Mouse (Mus musculus) stomach, postnatal 0 days (tissue): Measurements from ENCODE around the gene Scyl3. TPM values are rescaled to one million over a fixed set of nuclear protein-coding genes. Genes with fewer than 3 reads are reported as not detected.

ENCODE experiments used
- ATAC-seq: fragments of 200-750 bp; cut with Nextera tagmentation; 2 replicates; pipeline ENCODE4 v1.8.0; 2017; ENCODE audit not compliant: low FRiP score, low TSS enrichment
- DNase-seq: peaks from one replicate; pipeline ENCODE4 v3.0.0-alpha.2; 2016; ENCODE audit warnings: low spot score
- H3K27ac ChIP-seq: fragments of 300-500 bp; sonication (generic); replicated peaks from 2 replicates; pipeline ENCODE4 v1.5.1; 2014; ENCODE audit warnings: mild to moderate bottlenecking, control low read depth
- H3K27me3 ChIP-seq: fragments of 300-500 bp; sonication (generic); 2 replicates; pipeline ENCODE4 v1.6.1; 2014; ENCODE audit warnings: low read length; ENCODE audit not compliant: control insufficient read depth, insufficient read depth
- H3K36me3 ChIP-seq: fragments of 300-500 bp; sonication (generic); 2 replicates; pipeline ENCODE4 v1.6.1; 2014; ENCODE audit warnings: low read length, mixed read lengths; ENCODE audit not compliant: control insufficient read depth, insufficient read depth
- H3K4me1 ChIP-seq: fragments of 300-500 bp; sonication (generic); replicated peaks from 2 replicates; pipeline ENCODE4 v1.6.1; 2014; ENCODE audit warnings: antibody characterized with exemption; ENCODE audit not compliant: control insufficient read depth, insufficient read depth
- H3K4me2 ChIP-seq: fragments of 300-500 bp; sonication (generic); replicated peaks from 2 replicates; pipeline ENCODE4 v1.6.1; 2014; ENCODE audit warnings: low read depth, mild to moderate bottlenecking, control low read depth, moderate library complexity
- H3K4me3 ChIP-seq: fragments of 300-500 bp; sonication (generic); 2 replicates; pipeline ENCODE4 v1.5.1; 2014; ENCODE audit warnings: low read depth, low read length, control low read depth
- H3K9ac ChIP-seq: fragments of 300-500 bp; sonication (generic); 2 replicates; pipeline ENCODE4 v1.6.1; 2014; ENCODE audit warnings: mild to moderate bottlenecking, low read length, control low read depth, mixed read lengths
- H3K9me3 ChIP-seq: fragments of 300-500 bp; sonication (generic); 2 replicates; pipeline ENCODE4 v1.6.1; 2016; ENCODE audit warnings: low read length; ENCODE audit not compliant: control insufficient read depth
- CTCF ChIP-seq: IDR thresholded peaks from 2 replicates; pipeline ENCODE4 v1.5.1; 2016; ENCODE audit warnings: antibody characterized with exemption, low read depth, mild to moderate bottlenecking, moderate library complexity
- EP300 ChIP-seq: optimal IDR thresholded peaks from 2 replicates; pipeline ENCODE3; 2016; ENCODE audit warnings: antibody characterized with exemption
- WGBS: fragments of 180-500 bp; shearing (Covaris S2); extraction: QIAGEN DNeasy Blood & Tissue Kit; methylation state at CpG from one replicate; pipeline ENCODE4 v1.1.7; 2014; 5-methylcytosine and 5-hydroxymethylcytosine counted together
- polyA plus RNA-seq: library from polyadenylated mRNA; unstranded; fragments of >200 nt; fragmentation: Nextera tagmentation; extraction: Ambion mirVana; gene quantifications from 2 replicates; pipeline ENCODE4 v1.2.1, GENCODE M21; 2015

Gene Scyl3
- polyA plus RNA-seq, 1 experiment from 2014 or later = 10.6 TPM

GRCm38 (mm10) chr1:163974471-163974870 is 45.6 kb downstream of the Scyl3 start:
- WGBS = 26% methylated on average over 1 of the region's 1 CpGs
- H3K27ac ChIP-seq = no peak overlapping the region
- no peaks in the 10 kb centered on the region for H3K9me3 ChIP-seq
- no peaks in the 10 kb centered on the region for H3K4me1 ChIP-seq
- ATAC-seq (peak; percentile 38; the same call in 1 of the 2 replicates), DNase-seq (no peak)
- no peak overlapping the region for H3K4me2 ChIP-seq
- no peaks in the 10 kb centered on the region for H3K27me3 ChIP-seq
- H3K36me3 ChIP-seq = peaks cover 5% of the 10 kb centered on the region; the same call in 1 of the 2 replicates
- no peak overlapping the region for H3K4me3 ChIP-seq
- no peak overlapping the region for H3K9ac ChIP-seq
- TF ChIP-seq CTCF (no peak), EP300 (no peak)

GRCm38 (mm10) chr1:163975088-163975487 is 46.2 kb downstream of the Scyl3 start:
- Histone ChIP-seq H3K9ac (no peak overlapping the region), H3K27ac (no peak overlapping the region), H3K36me3 (peaks cover 5% of the 10 kb centered on the region; the same call in 1 of the 2 replicates), H3K9me3 (no peaks in the 10 kb centered on the region), H3K27me3 (no peaks in the 10 kb centered on the region), H3K4me2 (no peak overlapping the region), H3K4me1 (no peaks in the 10 kb centered on the region), H3K4me3 (no peak overlapping the region)
- no peak for DNase-seq
- no peak for ATAC-seq
- TF ChIP-seq EP300 (no peak), CTCF (no peak)
- 96% methylated on average over 2 of the region's 2 CpGs for WGBS

- H3K9me3 ChIP-seq = no peaks in the 10 kb centered on the region
- H3K27me3 ChIP-seq = no peaks in the 10 kb centered on the region
- H3K36me3 ChIP-seq = peaks cover 4% of the 10 kb centered on the region; the same call in 1 of the 2 replicates
- DNase-seq (no peak), ATAC-seq (no peak)
- H3K4me1 ChIP-seq = no peaks in the 10 kb centered on the region
- H3K27ac ChIP-seq = no peak overlapping the region
- no peak overlapping the region for H3K9ac ChIP-seq
- no peak overlapping the region for H3K4me3 ChIP-seq
- 80% methylated on average over 1 of the region's 1 CpGs for WGBS
- H3K4me2 ChIP-seq = no peak overlapping the region
- TF ChIP-seq EP300 (no peak), CTCF (no peak)
Observed at GRCm38 (mm10) chr1:163976515-163976914, 47.6 kb downstream of the Scyl3 start.

GRCm38 (mm10) chr1:163992371-163992770 is 63.5 kb downstream of the Scyl3 start:
- no peak overlapping the region for H3K4me2 ChIP-seq
- 80% methylated on average over 4 of the region's 4 CpGs for WGBS
- H3K4me1 ChIP-seq = no peaks in the 10 kb centered on the region
- H3K27me3 ChIP-seq = no peaks in the 10 kb centered on the region
- no peak overlapping the region for H3K9ac ChIP-seq
- H3K9me3 ChIP-seq = no peaks in the 10 kb centered on the region
- no peak overlapping the region for H3K27ac ChIP-seq
- ATAC-seq = no peak
- H3K4me3 ChIP-seq = no peak overlapping the region
- no peak for DNase-seq
- no peaks in the 10 kb centered on the region for H3K36me3 ChIP-seq
- TF ChIP-seq CTCF (no peak), EP300 (no peak)

DNA sequence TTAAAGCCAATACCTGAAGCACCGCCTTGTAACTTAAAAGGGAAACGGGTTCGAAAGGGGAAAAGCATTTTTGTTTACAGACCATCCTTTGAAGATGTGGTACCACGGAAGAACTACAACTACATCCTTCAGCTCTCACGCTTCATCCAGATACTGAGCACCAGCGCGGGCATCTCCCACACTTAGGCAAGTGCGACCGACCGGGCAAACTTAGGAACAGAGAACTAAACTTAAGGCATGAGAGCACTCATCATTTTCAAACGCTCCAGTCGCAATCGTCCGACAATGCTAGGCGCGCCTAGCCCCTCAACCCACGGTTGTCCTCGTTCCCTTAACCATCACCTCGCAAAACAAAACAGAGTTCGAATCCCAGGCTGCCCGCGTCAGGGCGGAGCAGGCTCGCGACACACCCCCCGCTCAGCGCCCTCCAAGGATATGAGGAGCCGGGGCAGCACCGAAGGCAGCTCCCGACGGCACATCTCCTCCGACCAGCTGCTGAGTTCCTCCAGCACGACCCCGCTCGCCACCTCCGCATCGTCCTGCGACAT is 65.3 kb downstream of the Scyl3 start:
- ATAC-seq = peak; percentile 81

GRCm38 (mm10) chr1:163994721-163995608 is 66.1 kb downstream of the Scyl3 start, which contains the start of the genes BC055324 and Mettl18:
TSS of gene BC055324 (minus strand) at chr1:163994796.
TSS of gene Mettl18 (plus strand) at chr1:163994889.
- 3% methylated on average over 42 of the region's 43 CpGs for WGBS
- no peaks in the 10 kb centered on the region for H3K36me3 ChIP-seq
- no peaks in the 10 kb centered on the region for H3K9me3 ChIP-seq
- no peaks in the 10 kb centered on the region for H3K4me1 ChIP-seq
- ATAC-seq (peak; percentile 97), DNase-seq (peak; percentile 93)
- no peaks in the 10 kb centered on the region for H3K27me3 ChIP-seq
- peak within 1 kb of the TSS; percentile 76 for H3K9ac ChIP-seq
- peak within 1 kb of the TSS; percentile 72 for H3K4me2 ChIP-seq
- peak within 1 kb of the TSS; percentile 84 for H3K27ac ChIP-seq
- TF ChIP-seq EP300 = no peak
- peak; percentile 70 for TF ChIP-seq CTCF
- peak within 1 kb of the TSS; percentile 74 for H3K4me3 ChIP-seq

More for the DNA sequence above, 65.3 kb downstream of the Scyl3 start:
- Histone ChIP-seq H3K4me2 (peak overlapping the region; percentile 72), H3K9me3 (no peaks in the 10 kb centered on the region), H3K36me3 (no peaks in the 10 kb centered on the region), H3K4me3 (peak overlapping the region; percentile 74), H3K27me3 (no peaks in the 10 kb centered on the region), H3K4me1 (no peaks in the 10 kb centered on the region), H3K27ac (no peak overlapping the region), H3K9ac (peak overlapping the region; percentile 75)
- 2% methylated on average over 38 of the region's 38 CpGs for WGBS
- no peak for DNase-seq
- no peak for TF ChIP-seq CTCF
- TF ChIP-seq EP300 = no peak
